Mouse (Mus musculus): ENCODE results near the gene Vwa5b2. TPM values are rescaled to one million over a fixed set of nuclear protein-coding genes. Genes with fewer than 3 reads are reported as not detected.

Vwa5b2 gene
- polyA plus RNA-seq, 1 experiment from 2014 or later: 3.0 TPM

GRCm38 (mm10) chr16:20589939-20590679, 838 bp downstream of the Vwa5b2 start:
- Histone ChIP-seq H3K9me3 (no peaks in the 10 kb centered on the region), H3K27ac (replicated peaks) (peak overlapping the region; percentile 1), H3K27me3 (replicated peaks; ENCODE audit: low read depth, poor library complexity, severe bottlenecking) (peaks cover 80% of the 10 kb centered on the region), H3K4me3 (peak overlapping the region; percentile 64), H3K36me3 (replicated peaks) (no peaks in the 10 kb centered on the region), H3K4me1 (peaks cover 25% of the 10 kb centered on the region)
- WGBS: under 1% methylated on average over 39 of the region's 39 CpGs
- DNase-seq (ENCODE audit: low spot score): peak; percentile 75

- H3K4me3 ChIP-seq: peak overlapping the region; percentile 64
- H3K27me3 ChIP-seq (replicated peaks; ENCODE audit: low read depth, poor library complexity, severe bottlenecking): peaks cover 86% of the 10 kb centered on the region
- H3K27ac ChIP-seq (replicated peaks): no peak overlapping the region
- H3K4me1 ChIP-seq: peaks cover 25% of the 10 kb centered on the region
- H3K9me3 ChIP-seq: no peaks in the 10 kb centered on the region
- no peaks in the 10 kb centered on the region for H3K36me3 ChIP-seq (replicated peaks)
- WGBS: 3% methylated on average over 17 of the region's 17 CpGs
- no peak for DNase-seq (ENCODE audit: low spot score)
Measured at GRCm38 (mm10) chr16:20590680-20591038, 1.4 kb downstream of the Vwa5b2 start.

- H3K27me3 ChIP-seq (replicated peaks; ENCODE audit: low read depth, poor library complexity, severe bottlenecking): peaks cover 91% of the 10 kb centered on the region
- H3K27ac ChIP-seq (replicated peaks): no peak overlapping the region
- no peaks in the 10 kb centered on the region for H3K9me3 ChIP-seq
- peaks cover 25% of the 10 kb centered on the region for H3K4me1 ChIP-seq
- H3K36me3 ChIP-seq (replicated peaks): no peaks in the 10 kb centered on the region
- WGBS: 5% methylated on average over 48 of the region's 48 CpGs
- peak; percentile 49 for DNase-seq (ENCODE audit: low spot score)
- peak overlapping the region; percentile 64 for H3K4me3 ChIP-seq
Measured at GRCm38 (mm10) chr16:20591076-20591705, 1.9 kb downstream of the Vwa5b2 start.

- no peak overlapping the region for H3K4me3 ChIP-seq
- H3K27me3 ChIP-seq (replicated peaks; ENCODE audit: low read depth, poor library complexity, severe bottlenecking): peaks cover 61% of the 10 kb centered on the region
- 88% methylated on average over 7 of the region's 7 CpGs for WGBS
- no peaks in the 10 kb centered on the region for H3K36me3 ChIP-seq (replicated peaks)
- peaks cover 18% of the 10 kb centered on the region for H3K4me1 ChIP-seq
- H3K9me3 ChIP-seq: no peaks in the 10 kb centered on the region
- no peak overlapping the region for H3K27ac ChIP-seq (replicated peaks)
- no peak for DNase-seq (ENCODE audit: low spot score)
Measured at GRCm38 (mm10) chr16:20595060-20595673, 5.9 kb downstream of the Vwa5b2 start.

GRCm38 (mm10) chr16:20595737-20596136, 6.5 kb downstream of the Vwa5b2 start:
- H3K27ac ChIP-seq (replicated peaks): no peak overlapping the region
- no peaks in the 10 kb centered on the region for H3K9me3 ChIP-seq
- WGBS: 88% methylated on average over 4 of the region's 4 CpGs
- no peaks in the 10 kb centered on the region for H3K36me3 ChIP-seq (replicated peaks)
- peaks cover 12% of the 10 kb centered on the region for H3K4me1 ChIP-seq
- H3K4me3 ChIP-seq: no peak overlapping the region
- DNase-seq (ENCODE audit: low spot score): no peak
- H3K27me3 ChIP-seq (replicated peaks; ENCODE audit: low read depth, poor library complexity, severe bottlenecking): peaks cover 55% of the 10 kb centered on the region

GRCm38 (mm10) chr16:20596687-20597441, 7.6 kb downstream of the Vwa5b2 start:
- no peak overlapping the region for H3K27ac ChIP-seq (replicated peaks)
- DNase-seq (ENCODE audit: low spot score): no peak
- H3K9me3 ChIP-seq: no peaks in the 10 kb centered on the region
- no peak overlapping the region for H3K4me3 ChIP-seq
- peaks cover 44% of the 10 kb centered on the region for H3K27me3 ChIP-seq (replicated peaks; ENCODE audit: low read depth, poor library complexity, severe bottlenecking)
- H3K36me3 ChIP-seq (replicated peaks): no peaks in the 10 kb centered on the region
- 63% methylated on average over 7 of the region's 7 CpGs for whole genome bisulfite sequencing
- H3K4me1 ChIP-seq: peaks cover 5% of the 10 kb centered on the region; the same call in 1 of the 2 replicates

- peaks cover 19% of the 10 kb centered on the region for H3K36me3 ChIP-seq (replicated peaks)
- peaks cover 8% of the 10 kb centered on the region for H3K27me3 ChIP-seq (replicated peaks; ENCODE audit: low read depth, poor library complexity, severe bottlenecking)
- no peak for DNase-seq (ENCODE audit: low spot score)
- no peak overlapping the region for H3K4me3 ChIP-seq
- H3K27ac ChIP-seq (replicated peaks): no peak overlapping the region
- no peaks in the 10 kb centered on the region for H3K9me3 ChIP-seq
- peaks cover 5% of the 10 kb centered on the region; the same call in 1 of the 2 replicates for H3K4me1 ChIP-seq
- 83% methylated on average over 5 of the region's 5 CpGs for WGBS
Measured at GRCm38 (mm10) chr16:20600511-20600910, 11.2 kb downstream of the Vwa5b2 start.

- no peaks in the 10 kb centered on the region for H3K27me3 ChIP-seq (replicated peaks; ENCODE audit: low read depth, poor library complexity, severe bottlenecking)
- 85% methylated on average over 9 of the region's 9 CpGs for WGBS
- DNase-seq (ENCODE audit: low spot score): no peak
- no peak overlapping the region for H3K27ac ChIP-seq (replicated peaks)
- H3K4me1 ChIP-seq: peaks cover 12% of the 10 kb centered on the region
- H3K4me3 ChIP-seq: no peak overlapping the region
- H3K9me3 ChIP-seq: no peaks in the 10 kb centered on the region
- peaks cover 53% of the 10 kb centered on the region for H3K36me3 ChIP-seq (replicated peaks)
Measured at GRCm38 (mm10) chr16:20604705-20605104, 15.4 kb downstream of the Vwa5b2 start.

- Histone ChIP-seq H3K4me1 (peaks cover 28% of the 10 kb centered on the region), H3K36me3 (replicated peaks) (peaks cover 37% of the 10 kb centered on the region)
Measured at GRCm38 (mm10) chr16:20610501-20611356, 21.5 kb downstream of the Vwa5b2 start.

GRCm38 (mm10) chr16:20611357-20612227, 22.3 kb downstream of the Vwa5b2 start, which contains the start of the genes Eef1akmt4, Gm49333 and Alg3:
TSS of gene Eef1akmt4 (plus strand) at chr16:20611593.
TSS of gene Gm49333 (plus strand) at chr16:20611610.
TSS of gene Alg3 (minus strand) at chr16:20611735.
- Histone ChIP-seq H3K4me1 (peaks cover 28% of the 10 kb centered on the region), H3K9me3 (no peaks in the 10 kb centered on the region), H3K27ac (replicated peaks) (peak within 1 kb of the TSS; percentile 95), H3K36me3 (replicated peaks) (peaks cover 28% of the 10 kb centered on the region), H3K27me3 (replicated peaks; ENCODE audit: low read depth, poor library complexity, severe bottlenecking) (no peaks in the 10 kb centered on the region), H3K4me3 (peak within 1 kb of the TSS; percentile 88)
- DNase-seq (ENCODE audit: low spot score): peak; percentile 91
- 2% methylated on average over 41 of the region's 41 CpGs for WGBS

More at GRCm38 (mm10) chr16:20610501-20611356, 21.5 kb downstream of the Vwa5b2 start:
- H3K9me3 ChIP-seq: no peaks in the 10 kb centered on the region
- WGBS: under 1% methylated on average over 28 of the region's 28 CpGs
- no peaks in the 10 kb centered on the region for H3K27me3 ChIP-seq (replicated peaks; ENCODE audit: low read depth, poor library complexity, severe bottlenecking)
- H3K27ac ChIP-seq (replicated peaks): peak overlapping the region; percentile 95
- H3K4me3 ChIP-seq: peak overlapping the region; percentile 88
- DNase-seq (ENCODE audit: low spot score): peak; percentile 87

Measured in embryonic facial prominence, embryonic 10.5 days (tissue).